Mouse (Mus musculus) left cerebral cortex, adult 2 months (tissue): Measurements from ENCODE around the gene Scoc. TPM values are rescaled to one million over a fixed set of nuclear protein-coding genes. Genes with fewer than 3 reads are reported as not detected.

ENCODE experiments used
- DNase-seq, 2 experiments: peaks; one replicate each; pipeline ENCODE4 v3.0.0; 2021 to 2022; ENCODE audit warnings: low spot score in 2 of 2, mixed read lengths in 1 of 2; ENCODE audit errors: extremely low spot score in 1 of 2
- H3K27ac ChIP-seq: fragments of 200-600 bp; 2 replicates; pipeline ENCODE4 v1.8.1; 2022
- H3K4me3 ChIP-seq: fragments of 200-600 bp; 2 replicates; pipeline ENCODE4 v1.8.1; 2022
- CTCF ChIP-seq: fragments of 200-600 bp; IDR thresholded peaks from 2 replicates; pipeline ENCODE4 v1.8.1; 2022; ENCODE audit warnings: antibody characterized with exemption, mild to moderate bottlenecking, moderate library complexity
- intact Hi-C: fragments of 180-260 bp; cut with DNase I; formaldehyde crosslinking; loops from one replicate; pipeline ENCODE4 v1.15.1; 2025
- total RNA-seq, 2 experiments: library from RNA; stranded (reverse); gene quantifications; 2 replicates each; pipeline ENCODE4 v1.2.3; 2021

Scoc gene
- total RNA-seq, 2 experiments from 2014 or later, result 210 to 211 TPM

DNA sequence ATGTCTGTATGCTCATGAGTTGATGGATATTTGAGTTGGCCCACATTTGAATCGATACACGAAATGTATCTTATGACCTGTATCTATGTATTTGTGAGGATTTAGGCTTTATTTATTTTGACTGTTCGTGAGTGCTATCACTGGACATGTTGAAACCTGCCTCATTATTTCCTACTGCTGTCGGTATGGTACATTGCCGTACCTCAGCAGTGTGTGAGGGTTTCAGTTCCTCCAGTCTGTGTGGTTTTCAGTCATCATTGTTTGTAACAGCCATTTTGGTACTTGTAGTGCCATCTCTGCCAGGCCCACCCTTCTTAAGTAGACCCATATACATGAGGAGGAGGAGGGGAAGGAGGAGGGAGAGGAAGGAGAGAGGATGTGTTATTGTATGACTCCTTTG lies 63.9 kb downstream of the Scoc start:
- no peak for TF ChIP-seq CTCF
- no peak overlapping the region for H3K27ac ChIP-seq
- DNase-seq, result no peak
- H3K4me3 ChIP-seq, result no peak overlapping the region
- intact Hi-C loops, result no loop called here

DNA sequence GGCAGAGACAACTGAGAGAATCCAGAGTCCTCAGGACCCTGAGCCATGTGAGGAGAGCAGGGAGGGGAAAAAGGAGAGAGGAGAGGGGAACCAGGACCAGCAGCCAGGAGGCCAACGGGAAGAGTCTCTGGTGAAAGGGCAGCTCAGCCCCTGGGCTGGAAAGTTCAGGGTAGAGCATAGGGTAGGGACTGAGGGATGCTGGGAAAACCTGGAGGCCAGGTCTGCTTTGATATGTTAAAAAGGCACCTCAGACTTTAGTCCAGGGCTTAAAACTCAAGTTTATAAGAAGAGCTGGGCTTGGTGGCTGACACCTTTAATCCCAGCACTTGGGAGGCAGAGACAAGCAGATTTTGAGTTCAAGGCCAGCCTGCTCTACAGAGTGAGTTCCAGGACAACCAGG lies 65.7 kb downstream of the Scoc start:
- no peak for DNase-seq
- H3K27ac ChIP-seq, result no peak overlapping the region
- no peak overlapping the region for H3K4me3 ChIP-seq
- intact Hi-C loops, result no loop called here
- TF ChIP-seq CTCF, result no peak

DNA sequence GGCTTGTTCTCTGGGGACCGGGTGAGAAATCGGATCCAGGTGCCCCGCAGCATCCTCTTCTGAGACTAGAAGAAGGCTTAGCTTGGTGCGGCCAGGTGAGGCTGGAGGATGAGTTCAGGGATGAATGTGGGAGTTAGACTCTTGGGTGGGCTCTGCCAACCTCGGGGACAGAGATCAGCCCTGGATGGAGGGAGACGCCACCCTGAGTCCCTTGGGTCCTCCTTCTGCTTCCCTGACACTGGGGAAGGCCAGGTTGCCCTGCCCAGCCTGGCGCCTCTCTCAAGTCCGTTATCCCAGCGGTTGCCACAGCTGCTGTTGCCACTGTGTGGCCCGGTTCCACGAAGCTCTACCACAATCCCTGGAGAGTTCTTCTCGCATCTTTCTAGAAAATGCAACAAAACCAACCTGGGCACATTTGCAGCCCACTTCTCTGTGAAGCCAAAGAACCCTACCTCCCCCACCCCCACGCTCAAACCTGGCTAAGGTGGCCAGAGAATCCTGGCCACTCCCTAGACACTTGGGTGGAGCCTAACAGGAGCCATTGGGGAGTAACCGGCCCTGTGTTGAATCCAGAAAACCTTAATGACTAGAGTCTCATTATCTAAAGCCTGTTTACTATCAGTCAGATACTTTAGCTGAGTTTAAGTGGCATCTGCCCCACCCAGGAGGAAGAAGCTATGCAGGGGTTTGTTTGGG lies 68.0 kb downstream of the Scoc start:
- intact Hi-C loops, result no loop called here
- H3K4me3 ChIP-seq, result peak overlapping the region; percentile 69
- H3K27ac ChIP-seq, result peak overlapping the region; percentile 12; the same call in 1 of the 2 replicates
- no peak for TF ChIP-seq CTCF
- DNase-seq, result no peak

DNA sequence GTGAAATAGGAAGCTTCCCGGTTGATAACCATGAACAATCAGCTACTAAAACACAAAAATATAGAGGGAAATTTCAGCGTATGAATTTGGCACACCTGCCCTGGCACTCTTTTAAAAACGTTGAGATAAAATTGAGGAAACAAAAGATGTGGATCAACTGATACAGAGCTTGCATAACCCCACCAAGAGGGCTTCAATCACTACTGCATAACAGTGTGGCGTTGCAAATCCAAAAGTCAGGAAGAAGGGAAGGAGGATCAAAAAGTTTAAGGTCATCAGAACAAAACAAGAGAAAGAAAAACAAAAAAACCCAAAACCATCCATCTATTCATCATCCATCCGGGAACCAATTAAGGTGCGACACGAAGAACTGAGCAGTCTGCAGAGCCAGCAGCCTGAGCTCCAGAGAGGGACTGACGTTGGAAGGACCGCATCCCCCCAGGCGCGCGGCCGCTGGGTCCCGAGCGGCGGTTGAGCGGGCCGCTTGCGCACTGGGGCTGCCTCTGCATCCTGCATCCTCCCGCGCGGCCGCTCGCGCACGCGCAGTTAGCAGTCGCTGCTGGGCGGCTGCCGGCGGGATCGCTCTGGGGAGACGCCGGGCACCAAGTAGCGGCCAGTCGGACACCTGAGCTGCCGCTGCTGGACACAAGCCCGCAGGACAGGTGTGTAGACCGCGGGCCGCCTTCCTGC lies 68.7 kb downstream of the Scoc start, which contains the start of gene Clgn:
Gene Clgn, plus strand, starts transcription at position 552 of the 690 bp plus-strand sequence.
- peak within 1 kb of the TSS; percentile 69 for H3K4me3 ChIP-seq
- TF ChIP-seq CTCF, result no peak
- peak within 1 kb of the TSS; percentile 12; the same call in 1 of the 2 replicates for H3K27ac ChIP-seq
- intact Hi-C loops, result no loop called here
- DNase-seq, result peak; percentile 80 to 82

DNA sequence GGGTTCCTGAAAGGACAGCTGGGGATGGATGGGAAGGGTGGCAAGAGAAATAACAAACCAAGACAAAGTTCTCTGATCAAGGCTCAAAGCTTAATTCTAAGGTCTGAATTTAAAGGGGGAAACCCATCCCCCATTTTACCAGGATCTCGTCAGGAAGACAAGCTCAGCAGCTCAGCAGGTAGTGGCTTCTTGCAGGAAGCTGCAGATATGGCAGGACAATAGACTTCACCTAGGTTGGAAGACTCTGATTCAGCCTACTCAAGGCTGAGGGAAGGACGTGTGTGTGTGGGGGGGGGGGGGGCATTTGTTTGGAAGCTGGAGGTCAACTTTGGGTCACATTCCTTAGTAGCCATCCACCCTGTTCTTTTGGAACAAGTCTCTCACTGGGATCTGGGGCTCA lies 75.3 kb downstream of the Scoc start:
- TF ChIP-seq CTCF, result no peak
- Histone ChIP-seq H3K4me3 (no peak overlapping the region), H3K27ac (no peak overlapping the region)
- no peak for DNase-seq
- intact Hi-C loops, result no loop called here

DNA sequence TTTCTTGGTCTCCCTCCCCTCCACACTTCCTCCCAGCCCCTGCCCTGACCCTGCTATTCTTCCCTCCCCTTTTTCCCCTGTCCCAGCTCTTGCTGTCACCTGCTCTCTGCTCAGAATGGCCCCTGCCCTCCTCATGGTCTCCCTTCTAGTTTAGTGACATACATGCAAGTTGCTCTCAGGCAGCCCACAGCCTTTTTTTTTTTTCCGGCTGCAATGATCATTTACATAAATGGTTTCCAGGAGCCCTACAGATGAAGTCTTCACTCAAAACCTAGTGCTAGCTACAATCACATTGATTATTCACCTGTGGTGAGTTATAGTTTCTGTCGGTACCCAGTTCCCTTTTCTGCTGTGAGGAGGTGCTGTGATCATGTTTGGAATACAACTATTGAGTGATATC lies 77.2 kb downstream of the Scoc start:
- TF ChIP-seq CTCF, result no peak
- Histone ChIP-seq H3K4me3 (no peak overlapping the region), H3K27ac (no peak overlapping the region)
- no peak for DNase-seq
- intact Hi-C loops, result no loop called here

DNA sequence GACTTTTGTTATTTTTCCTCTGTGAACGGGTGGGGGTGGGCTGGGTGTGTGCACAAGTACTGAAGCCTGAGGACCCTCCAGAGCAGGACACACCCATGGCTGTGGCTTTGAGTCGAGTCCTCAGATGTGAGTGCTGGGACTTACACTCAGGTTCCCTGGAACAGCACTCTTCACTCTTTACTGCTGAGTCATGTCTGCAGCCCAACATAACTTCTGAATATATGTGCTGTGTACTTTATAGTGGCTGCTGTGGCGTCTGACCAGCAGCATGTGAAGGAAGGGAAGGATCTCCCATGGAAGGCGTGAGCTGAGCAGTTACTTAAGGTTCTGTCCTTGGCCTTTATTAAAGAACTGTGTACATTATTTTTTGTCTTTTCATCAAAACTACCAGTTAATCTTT lies 78.0 kb downstream of the Scoc start:
- no peak overlapping the region for H3K4me3 ChIP-seq
- intact Hi-C loops, result no loop called here

More for the DNA sequence above, 78.0 kb downstream of the Scoc start:
- no peak for DNase-seq
- TF ChIP-seq CTCF, result no peak
- H3K27ac ChIP-seq, result no peak overlapping the region

Other genes with a start within 250 kb of the Scoc start
- not detected for gene Ucp1, start 168.0 kb downstream of the Scoc start, total RNA-seq
- gene Elmod2, start 125.9 kb downstream of the Scoc start, total RNA-seq, result 10 to 100 TPM; 12.1 to 12.7 TPM
- not detected for gene Mgat4d, start 109.9 kb downstream of the Scoc start, total RNA-seq
- 1 to 10 TPM; 8.7 to 8.8 TPM for gene Clgn, start 68.5 kb downstream of the Scoc start, total RNA-seq
- gene Olfr370, start 77.4 kb upstream of the Scoc start, total RNA-seq, result not detected
- gene Ndufb7, start 108.3 kb upstream of the Scoc start, total RNA-seq, result 100 to 1,000 TPM; 144 to 147 TPM
- 100 to 1,000 TPM; 572 to 605 TPM for gene Tecr, start 149.6 kb upstream of the Scoc start, total RNA-seq
- 10 to 100 TPM; 50.1 to 71.0 TPM for gene Dnajb1, start 149.8 kb upstream of the Scoc start, total RNA-seq
- gene Gipc1, start 194.3 kb upstream of the Scoc start, total RNA-seq, result 10 to 100 TPM; 84.6 to 88.2 TPM
- gene Ptger1, start 208.3 kb upstream of the Scoc start, total RNA-seq, result 1 to 10 TPM in 1 of 2 experiments, under 1 TPM in 1; 0.95 to 2.2 TPM
- gene Pkn1, start 240.8 kb upstream of the Scoc start, total RNA-seq, result 10 to 100 TPM; 60.9 to 65.6 TPM